Mouse (Mus musculus) ovary, postnatal 10 days (tissue): ENCODE results near the gene Irf1.

ENCODE experiments used
- DNase-seq: peaks from one replicate; pipeline ENCODE4 v3.0.0; 2022; ENCODE audit warnings: low spot score

Irf1 gene

GRCm38 (mm10) chr11:53761284-53761683 lies 8.5 kb upstream of the Irf1 start:
- DNase-seq = no peak

- peak; percentile 81 for DNase-seq
Observed at GRCm38 (mm10) chr11:53761822-53762221, 8.0 kb upstream of the Irf1 start.

GRCm38 (mm10) chr11:53762426-53762825 lies 7.4 kb upstream of the Irf1 start:
- DNase-seq = no peak

DNA sequence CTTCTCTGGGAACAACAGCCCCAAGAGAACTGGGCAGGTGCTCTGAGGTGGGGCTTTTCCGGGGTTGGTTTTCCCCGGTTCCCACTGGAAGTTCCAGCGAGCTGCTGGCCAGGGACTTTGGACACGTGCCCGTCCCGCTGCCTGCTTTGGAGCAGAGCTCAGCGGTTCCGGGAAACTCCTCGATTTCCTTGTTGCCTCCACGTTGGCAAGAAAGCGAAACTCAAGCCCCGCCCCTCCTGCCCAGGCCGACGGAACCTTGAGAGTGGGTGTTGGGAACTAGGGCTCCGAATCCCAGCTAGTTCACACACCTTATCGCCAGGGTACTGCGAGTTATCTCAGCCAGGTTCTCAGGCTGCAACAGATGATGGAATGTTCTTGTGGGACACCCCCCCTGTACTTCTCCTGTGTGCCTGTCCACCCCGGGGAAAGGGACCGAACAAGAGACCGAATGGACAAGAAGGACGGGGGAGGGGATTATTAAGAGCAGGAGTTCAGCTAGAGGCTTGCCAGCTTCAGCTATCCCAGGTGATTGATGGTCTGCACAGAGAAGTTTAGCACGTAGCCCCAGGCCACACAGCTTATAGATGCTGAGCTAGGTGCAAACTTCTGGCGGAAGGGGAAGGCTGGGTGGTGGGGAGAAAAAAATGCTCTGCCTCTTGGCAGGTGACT lies 6.9 kb upstream of the Irf1 start:
- peak; percentile 77 for DNase-seq

- peak; percentile 76 for DNase-seq
Observed at GRCm38 (mm10) chr11:53763496-53764140, 6.2 kb upstream of the Irf1 start.

- DNase-seq = no peak
Observed at GRCm38 (mm10) chr11:53764581-53764980, 5.2 kb upstream of the Irf1 start.

DNA sequence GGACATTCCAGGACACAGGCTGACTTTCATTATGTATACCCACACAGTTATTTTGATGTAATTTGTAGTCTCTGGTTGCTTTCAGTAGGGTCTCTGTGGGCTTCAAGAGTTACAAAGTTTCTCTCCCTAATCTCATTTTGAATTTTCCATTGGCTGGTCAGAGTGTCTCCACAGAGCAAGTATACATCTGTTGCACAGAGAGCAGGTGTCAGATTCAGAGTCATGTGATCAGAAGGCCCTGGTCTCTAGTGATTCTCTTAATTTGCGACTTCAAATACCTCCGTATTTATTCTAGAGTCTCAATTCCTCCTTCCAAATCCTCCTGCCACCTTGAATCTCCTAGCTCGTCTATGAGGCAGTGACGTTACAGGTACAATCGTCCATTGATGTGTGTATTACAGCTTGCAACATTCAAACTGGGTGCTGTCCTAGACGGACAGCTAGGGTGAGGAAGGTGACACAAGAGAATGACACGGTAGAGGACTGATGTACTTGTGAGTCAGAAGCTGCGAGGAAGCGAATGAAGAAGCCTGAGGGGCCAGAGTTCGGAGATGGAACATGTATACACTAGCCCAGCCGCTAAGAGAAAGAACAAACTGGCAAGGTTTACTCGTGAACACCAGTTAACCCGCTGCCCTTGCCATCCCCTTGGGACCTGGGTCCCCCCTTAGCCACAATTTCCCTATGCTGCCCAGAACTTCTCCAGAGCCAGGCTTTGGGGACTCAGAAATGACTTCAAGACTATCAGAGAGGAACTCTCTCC lies 1.2 kb upstream of the Irf1 start:
- no peak for DNase-seq

- no peak for DNase-seq
Observed at GRCm38 (mm10) chr11:53769185-53769576, 633 bp upstream of the Irf1 start.

DNA sequence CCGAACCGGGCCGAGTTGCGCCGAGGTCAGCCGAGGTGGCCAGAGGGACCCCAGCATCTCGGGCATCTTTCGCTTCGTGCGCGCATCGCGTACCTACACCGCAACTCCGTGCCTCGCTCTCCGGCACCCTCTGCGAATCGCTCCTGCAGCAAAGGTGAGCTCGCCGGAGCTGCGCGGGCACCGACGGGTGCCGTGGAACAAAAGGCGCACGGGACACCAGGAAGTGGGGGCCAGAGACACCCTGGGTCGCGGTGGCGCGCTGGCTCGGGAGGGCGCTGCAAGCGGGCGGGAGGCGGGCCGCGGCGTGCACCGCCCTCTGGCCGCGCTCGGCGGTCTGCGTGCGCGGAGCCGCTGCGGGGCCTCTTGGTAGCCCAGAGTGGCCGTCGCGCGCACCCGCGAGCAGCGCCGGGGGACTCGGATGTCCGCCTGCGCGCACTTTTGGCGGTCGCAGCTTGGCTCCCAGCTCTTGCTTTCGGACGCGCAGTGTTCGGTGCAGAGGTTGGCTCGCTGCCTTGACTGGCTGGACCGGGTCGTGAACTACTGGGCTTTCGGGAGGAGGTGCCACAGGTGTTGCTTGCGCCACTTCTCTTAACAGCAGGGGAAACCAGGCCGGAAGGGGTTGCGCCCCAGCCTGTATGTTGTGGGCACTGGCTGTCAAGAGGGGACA lies 444 bp downstream of the Irf1 start:
- DNase-seq = peak; percentile 61

DNA sequence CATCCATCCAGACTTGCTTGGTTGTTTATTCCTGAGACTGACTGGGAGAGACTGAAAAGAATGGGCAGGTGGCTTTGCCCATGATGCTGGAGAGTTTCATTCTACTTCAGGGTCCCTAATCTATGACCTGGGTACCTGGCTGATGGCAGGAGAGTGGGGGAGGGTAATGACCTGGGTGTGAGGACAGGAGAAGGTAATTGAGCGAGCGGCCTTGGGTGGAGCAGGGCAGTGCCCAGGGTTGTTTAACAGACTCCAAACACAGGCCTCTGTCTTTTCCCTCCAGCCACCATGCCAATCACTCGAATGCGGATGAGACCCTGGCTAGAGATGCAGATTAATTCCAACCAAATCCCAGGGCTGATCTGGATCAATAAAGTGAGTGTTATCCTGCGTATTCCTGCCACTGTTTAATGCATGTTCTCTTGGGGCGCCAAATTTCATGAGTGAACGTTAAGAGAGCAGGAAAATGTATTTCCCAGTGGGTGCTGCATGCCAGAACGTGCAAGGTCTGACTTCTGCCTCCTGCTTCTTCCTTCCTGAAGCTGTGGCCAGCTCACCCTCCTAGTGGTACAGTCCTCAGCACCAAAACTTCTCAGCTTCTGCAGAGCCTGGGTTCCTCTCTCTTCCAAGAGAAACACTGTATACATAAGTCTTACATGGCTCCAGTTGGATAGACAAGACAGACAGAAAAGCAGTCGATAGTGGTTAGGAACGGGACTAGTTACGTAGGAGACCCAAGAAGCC lies 1.4 kb downstream of the Irf1 start:
- no peak for DNase-seq

DNA sequence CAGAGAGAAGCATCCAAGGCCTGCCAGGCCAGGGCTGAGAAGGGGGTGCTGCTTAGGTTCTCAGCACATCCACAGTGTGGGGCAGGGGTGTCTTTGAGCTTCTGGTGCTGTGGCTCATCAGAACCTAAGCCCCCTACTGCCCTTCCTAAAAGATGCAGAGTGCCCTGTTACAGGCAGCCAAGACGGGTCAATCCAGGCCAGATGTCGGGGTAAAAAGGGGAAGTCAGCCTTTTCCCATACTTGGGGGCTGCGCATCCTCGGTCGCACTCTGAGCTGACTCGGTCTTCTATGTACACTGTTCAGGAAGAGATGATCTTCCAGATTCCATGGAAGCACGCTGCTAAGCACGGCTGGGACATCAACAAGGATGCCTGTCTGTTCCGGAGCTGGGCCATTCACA lies 2.7 kb downstream of the Irf1 start:
- no peak for DNase-seq

DNA sequence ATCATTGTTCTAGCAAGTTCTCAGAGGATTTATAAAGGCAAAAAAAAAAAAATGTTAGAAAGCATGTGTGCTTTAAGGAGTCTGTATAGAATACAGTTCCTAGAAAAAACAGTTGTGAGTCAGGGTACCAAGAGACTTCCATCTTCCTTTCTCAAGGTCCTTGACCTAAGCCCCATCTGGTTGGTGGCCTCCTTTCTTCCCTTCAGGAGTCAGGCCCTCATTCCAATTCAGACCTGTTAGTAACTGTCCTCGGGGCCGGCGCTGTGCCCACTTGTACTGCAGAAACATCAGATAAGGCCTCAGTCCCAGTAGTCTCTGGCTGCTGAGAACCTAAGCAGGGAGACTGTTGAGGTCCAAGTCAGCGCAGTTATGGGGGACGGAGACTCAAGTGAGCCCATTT lies 3.3 kb downstream of the Irf1 start, which contains the start of gene Gm17334:
TSS of gene Gm17334 (minus strand) at position 101 of the 400 bp plus-strand sequence.
- DNase-seq = no peak

GRCm38 (mm10) chr11:53773641-53774360 lies 4.0 kb downstream of the Irf1 start:
- no peak for DNase-seq

- no peak for DNase-seq
Observed at GRCm38 (mm10) chr11:53774659-53775255, 4.9 kb downstream of the Irf1 start.

DNA sequence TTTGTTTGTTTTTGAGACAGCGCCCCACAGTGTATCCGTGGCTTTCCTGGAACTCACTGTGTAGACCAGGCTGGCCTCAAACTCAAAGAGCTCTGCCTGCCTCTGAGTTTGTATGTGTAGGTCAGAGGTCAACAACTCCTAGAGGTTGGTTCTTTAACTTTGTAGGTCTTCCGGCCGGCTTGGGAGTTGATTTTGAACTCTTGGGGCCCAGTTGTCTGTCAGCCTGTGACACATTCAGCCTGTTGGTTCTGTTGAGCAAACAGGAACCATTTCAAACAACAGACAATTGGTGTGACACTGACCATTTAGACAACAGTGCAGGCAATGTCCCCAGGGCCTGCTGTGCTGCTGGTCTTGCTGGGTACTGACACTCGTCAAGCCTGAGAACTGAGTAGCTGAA lies 7.9 kb downstream of the Irf1 start:
- DNase-seq = no peak

GRCm38 (mm10) chr11:53778455-53778854 lies 8.6 kb downstream of the Irf1 start:
- DNase-seq = no peak

DNA sequence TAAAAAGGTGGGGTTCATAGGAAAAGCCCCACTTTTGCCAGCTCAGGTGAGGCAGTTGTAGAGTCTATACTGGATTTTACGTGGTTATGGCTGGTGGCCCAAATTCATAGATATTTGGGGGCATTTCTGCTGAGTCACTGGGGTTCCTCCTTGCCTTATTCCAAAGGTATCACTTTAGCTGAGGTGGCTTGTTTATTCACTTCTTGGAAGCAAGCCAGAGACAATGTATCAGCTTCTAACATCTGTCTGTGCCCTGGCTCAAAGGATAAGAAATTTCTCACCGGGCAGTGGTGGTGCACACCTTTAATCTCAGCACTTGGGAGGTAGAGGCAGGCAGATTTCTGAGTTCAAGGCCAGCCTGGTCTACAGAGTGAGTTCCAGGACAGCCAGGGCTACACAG lies 10.0 kb downstream of the Irf1 start:
- no peak for DNase-seq

- DNase-seq = no peak
Observed at GRCm38 (mm10) chr11:53780262-53780661, 10.4 kb downstream of the Irf1 start.

DNA sequence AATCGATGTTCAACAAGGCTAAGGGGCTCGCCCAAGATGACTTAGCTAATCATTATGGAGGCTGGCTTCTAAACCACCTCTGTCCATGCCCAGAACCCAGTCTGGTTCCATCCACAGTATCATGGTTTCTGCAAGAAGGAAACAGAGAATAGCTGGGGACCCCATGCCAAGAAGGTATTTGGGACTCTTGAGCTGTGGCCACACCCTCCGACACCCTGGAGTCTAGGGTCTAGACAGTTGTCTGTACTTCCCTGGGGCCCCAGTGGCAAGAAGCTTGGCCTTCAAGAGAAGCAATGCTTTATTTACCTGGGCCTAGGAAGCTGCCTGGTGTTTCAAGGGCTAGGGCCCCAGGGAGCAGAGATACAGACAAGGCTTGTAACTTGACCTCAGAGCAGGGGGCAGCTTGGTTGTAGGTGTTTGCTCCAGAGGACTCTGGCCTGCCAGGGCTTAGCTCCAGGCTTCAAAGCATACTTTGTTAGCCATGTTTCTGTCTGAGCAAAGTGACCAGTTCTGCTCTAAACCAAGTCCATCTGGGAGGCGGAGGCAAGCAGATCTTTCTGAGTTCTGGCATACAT lies 11.5 kb downstream of the Irf1 start:
- no peak for DNase-seq

GRCm38 (mm10) chr11:53781964-53782363 lies 12.2 kb downstream of the Irf1 start:
- DNase-seq = no peak
